Mouse (Mus musculus): ENCODE data around the gene Ube2c. TPM values are rescaled to one million over a fixed set of nuclear protein-coding genes. Genes with fewer than 3 reads are reported as not detected.

Gene Ube2c
- total RNA-seq, 2 experiments from 2014 or later = 228 to 340 TPM

DNA sequence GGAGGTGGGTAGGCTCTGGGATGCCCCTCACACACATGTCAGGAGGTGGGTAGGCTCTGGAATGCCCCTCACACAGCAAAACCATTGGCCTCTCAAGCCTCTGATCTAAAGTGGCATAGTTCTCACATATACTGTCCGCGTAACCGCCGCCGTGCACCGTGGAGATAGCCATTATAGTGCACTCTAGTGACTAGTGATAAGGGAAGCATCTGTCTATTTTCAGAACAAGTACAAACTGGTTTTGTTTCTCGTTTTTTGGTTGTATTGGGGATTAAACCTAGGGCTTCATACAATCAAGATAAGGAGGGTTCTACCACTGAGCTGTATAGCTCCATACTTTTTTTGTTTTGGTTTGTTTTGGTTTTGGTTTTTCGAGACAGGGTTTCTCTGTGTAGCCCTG lies 46.1 kb downstream of the Ube2c start:
- ATAC-seq (ENCODE audit: poor library complexity, severe bottlenecking) = peak; percentile 41

DNA sequence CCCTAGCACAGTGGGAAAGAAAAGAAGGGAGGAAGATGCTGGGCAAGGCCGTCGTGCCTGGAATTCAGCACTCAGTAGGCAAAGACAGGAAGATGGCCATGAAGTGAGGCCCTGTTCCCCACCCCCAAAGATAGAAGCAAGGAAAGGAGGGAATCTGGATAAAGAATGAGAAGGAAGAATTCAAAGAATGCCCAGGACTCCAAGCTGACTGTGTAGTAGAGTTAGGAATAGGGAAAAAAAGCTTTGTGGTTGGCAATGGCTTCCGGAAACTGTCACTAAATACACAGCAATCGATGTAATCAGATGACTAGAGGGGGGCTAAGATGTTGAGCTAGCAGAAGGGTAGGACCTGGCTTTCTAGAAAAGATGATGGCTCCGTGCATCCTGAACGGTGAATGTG lies 47.5 kb downstream of the Ube2c start:
- ATAC-seq (ENCODE audit: poor library complexity, severe bottlenecking) = no peak

DNA sequence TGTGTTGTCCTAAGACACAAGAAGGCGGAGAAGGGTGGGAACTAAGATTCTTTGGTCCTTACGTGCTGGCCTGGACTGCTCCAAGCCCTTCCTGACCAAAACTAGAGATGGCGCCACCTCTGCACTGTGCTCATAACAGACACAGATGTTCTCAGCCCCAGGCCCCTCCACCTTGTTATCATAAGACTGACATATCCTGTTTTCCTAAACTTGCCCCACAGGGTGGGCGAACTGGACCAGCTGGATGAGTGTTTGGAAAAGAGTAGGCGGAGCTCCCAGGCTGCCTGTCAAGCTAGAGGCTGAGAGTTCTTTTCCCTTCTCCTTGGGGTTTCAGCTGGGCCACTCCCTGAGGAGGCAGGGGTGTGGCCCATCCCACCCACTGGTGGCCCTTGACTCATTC lies 48.0 kb downstream of the Ube2c start:
- ATAC-seq (ENCODE audit: poor library complexity, severe bottlenecking) = no peak

DNA sequence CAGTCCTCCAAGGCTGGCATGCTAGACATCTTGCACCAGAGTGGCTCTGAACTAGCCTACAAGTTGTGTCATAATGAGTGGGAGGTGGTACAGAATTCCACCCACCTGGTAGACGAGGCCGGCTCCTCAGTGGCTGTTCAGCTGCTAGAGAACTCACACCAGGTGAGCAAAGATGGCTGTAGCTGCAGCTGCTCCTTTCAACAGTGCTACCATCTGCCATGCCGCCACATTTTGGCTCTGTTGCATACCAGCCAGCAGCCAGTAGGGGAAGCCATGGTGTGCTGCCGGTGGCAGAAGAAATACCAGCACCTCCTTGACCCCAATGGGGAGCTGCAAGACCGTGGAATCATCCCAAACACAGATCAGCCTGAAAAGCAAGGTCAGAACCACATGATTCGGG lies 51.4 kb downstream of the Ube2c start:
- no peak for ATAC-seq (ENCODE audit: poor library complexity, severe bottlenecking)

DNA sequence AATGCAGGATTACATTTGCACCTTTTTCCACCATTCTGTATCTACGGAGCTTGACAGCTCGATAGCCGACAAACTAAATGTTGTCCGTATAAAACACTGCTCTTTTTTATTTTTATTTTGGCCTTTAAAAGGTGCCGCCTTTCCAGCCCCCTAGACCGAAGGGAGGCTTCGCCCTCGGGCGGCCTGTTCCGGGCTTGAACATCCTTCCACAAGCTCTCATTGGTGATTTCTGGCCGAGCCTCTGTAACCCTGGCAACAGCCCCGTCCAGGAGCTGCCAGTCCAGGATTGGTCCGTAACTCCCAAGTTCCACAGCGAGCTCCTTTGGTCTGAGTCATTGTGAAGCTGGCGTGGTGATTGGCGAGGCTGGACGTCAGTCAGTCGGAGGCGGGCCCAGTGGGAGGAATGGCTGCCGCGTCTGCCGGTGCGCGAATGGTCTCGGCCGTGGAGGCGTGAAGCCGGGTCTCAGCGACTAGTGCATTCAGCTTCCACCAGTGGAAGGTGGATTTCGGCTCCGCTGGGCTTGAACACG lies 53.0 kb downstream of the Ube2c start, which contains the start of gene Zswim1:
Gene Zswim1, plus strand, starts transcription at position 51 of the 530 bp plus-strand sequence.
- ATAC-seq (ENCODE audit: poor library complexity, severe bottlenecking) = peak; percentile 99

DNA sequence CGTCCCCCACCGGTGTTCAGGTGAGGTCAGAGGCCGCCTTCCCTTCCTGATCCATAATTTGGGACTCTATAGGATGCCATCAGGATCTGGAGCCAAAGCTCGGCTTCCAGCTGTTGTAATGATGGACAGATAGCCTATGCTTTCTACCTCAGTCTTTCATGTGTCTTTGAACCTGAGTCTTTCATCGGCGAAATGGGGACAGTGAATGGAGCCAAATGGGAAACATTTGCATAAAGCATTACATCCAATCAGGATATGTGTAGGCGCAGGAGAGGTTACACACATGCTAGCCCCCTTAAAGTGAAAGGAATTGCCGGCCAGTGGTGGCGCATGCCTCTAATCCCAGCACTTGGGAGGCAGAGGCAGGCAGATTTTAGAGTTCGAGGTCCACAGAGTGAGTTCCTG lies 53.5 kb downstream of the Ube2c start:
- peak; percentile 22 for ATAC-seq (ENCODE audit: poor library complexity, severe bottlenecking)

DNA sequence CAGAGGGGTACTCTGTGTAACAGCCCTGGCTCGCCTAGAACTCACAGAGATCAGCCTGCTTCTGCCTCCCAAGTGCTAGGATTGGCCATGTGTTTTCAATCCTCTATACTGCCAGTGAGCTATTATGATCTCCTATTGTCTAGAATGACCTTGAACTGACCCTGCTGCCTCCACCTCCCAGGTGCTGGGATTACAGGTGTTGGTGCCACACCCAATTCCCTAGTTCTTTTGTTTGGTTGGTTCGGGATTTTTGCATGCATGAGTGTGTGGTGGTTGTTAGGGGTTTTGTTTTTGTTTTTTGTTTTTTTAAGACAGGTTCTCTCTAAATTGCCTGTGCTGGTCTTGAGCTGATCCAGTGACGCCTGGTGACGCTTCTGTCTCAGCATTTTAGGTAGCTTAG lies 54.3 kb downstream of the Ube2c start:
- ATAC-seq (ENCODE audit: poor library complexity, severe bottlenecking) = no peak

DNA sequence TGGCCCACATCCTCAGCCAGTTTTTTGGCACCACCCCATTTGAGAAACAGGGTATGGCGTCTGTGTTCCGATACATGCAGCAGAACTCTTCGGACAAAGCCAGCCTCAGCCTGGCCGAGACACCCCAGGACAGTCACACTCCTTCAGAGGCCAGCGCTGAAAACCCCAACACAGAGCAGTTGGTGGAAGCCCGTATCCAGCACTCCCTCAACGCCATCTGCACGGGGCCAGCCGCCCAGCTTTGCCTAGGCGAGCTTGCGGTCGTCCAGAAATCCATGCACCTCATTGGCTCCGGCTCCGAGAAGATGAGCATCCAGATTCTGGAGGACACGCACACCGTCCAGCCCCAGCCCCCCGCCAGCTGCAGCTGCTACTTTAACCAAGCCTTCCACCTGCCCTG lies 55.8 kb downstream of the Ube2c start:
- ATAC-seq (ENCODE audit: poor library complexity, severe bottlenecking) = no peak

DNA sequence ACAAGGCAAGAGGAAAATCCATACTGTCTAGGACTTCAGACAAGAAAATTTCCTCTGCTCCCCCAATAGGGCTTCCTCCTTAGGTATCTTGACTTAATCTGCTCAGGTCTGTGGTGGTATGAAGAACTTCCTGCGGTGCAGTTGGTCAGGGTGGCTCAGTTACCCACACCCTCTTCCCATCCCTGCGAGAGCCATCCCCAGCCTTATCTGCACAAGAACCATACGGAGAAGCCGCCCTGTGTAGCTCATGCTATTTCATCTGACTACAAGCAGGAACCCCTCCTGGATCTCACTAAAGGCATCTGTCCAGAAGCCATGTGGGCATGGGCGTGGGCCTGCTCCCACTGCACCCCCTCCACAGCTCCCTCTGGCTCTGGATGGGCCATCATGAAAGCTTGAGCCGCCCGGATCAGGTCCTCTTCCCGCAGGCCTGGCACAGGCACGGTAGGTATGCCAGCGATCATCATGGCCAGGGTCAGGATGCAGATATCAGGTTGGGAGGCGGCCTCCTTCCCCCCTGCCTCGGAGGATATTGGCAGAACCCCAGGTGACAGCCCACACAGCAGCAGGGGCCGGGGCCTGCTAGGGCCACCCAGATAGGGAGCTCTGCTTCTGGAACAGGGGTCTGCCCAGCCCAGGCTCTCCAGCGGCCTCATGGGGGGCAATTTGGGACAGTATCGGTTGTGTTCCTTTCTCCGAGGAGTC lies 57.6 kb downstream of the Ube2c start:
- ATAC-seq (ENCODE audit: poor library complexity, severe bottlenecking) = no peak

Other genes starting within 250 kb of the Ube2c start
- gene Wfdc2, start 207.5 kb upstream of the Ube2c start, total RNA-seq (2015) = not detected in 2 replicates
- gene Wfdc2, start 207.5 kb upstream of the Ube2c start, total RNA-seq (2017) = not detected in 2 replicates
- not detected in 2 replicates for gene Spint3, start 196.4 kb upstream of the Ube2c start, total RNA-seq (2015)
- gene Spint3, start 196.4 kb upstream of the Ube2c start, total RNA-seq (2017) = not detected in 2 replicates
- not detected in 2 replicates for gene Wfdc6a, start 184.5 kb upstream of the Ube2c start, total RNA-seq (2015)
- not detected in 2 replicates for gene Wfdc6a, start 184.5 kb upstream of the Ube2c start, total RNA-seq (2017)
- gene Eppin, start 176.3 kb upstream of the Ube2c start, total RNA-seq (2015) = not detected in 2 replicates
- gene Eppin, start 176.3 kb upstream of the Ube2c start, total RNA-seq (2017) = not detected in 2 replicates
- not detected in 2 replicates for gene Wfdc6b, start 156.4 kb upstream of the Ube2c start, total RNA-seq (2015)
- not detected in 2 replicates for gene Wfdc6b, start 156.4 kb upstream of the Ube2c start, total RNA-seq (2017)
- not detected in 2 replicates for gene Wfdc8, start 156.3 kb upstream of the Ube2c start, total RNA-seq (2015)
- gene Wfdc8, start 156.3 kb upstream of the Ube2c start, total RNA-seq (2017) = not detected in 2 replicates
- gene Wfdc16, start 131.1 kb upstream of the Ube2c start, total RNA-seq (2015) = not detected in 2 replicates
- gene Wfdc16, start 131.1 kb upstream of the Ube2c start, total RNA-seq (2017) = not detected in 2 replicates
- gene Wfdc10, start 113.9 kb upstream of the Ube2c start, total RNA-seq (2015) = not detected in 2 replicates
- gene Wfdc10, start 113.9 kb upstream of the Ube2c start, total RNA-seq (2017) = not detected in 2 replicates
- gene Wfdc9, start 113.3 kb upstream of the Ube2c start, total RNA-seq (2015) = not detected in 2 replicates
- not detected in 2 replicates for gene Wfdc9, start 113.3 kb upstream of the Ube2c start, total RNA-seq (2017)
- gene Wfdc11, start 95.8 kb upstream of the Ube2c start, total RNA-seq (2015) = not detected in 2 replicates
- not detected in 2 replicates for gene Wfdc11, start 95.8 kb upstream of the Ube2c start, total RNA-seq (2017)
- gene Wfdc13, start 84.8 kb upstream of the Ube2c start, total RNA-seq (2015) = not detected in 2 replicates
- gene Wfdc13, start 84.8 kb upstream of the Ube2c start, total RNA-seq (2017) = not detected in 2 replicates
- gene Spint4, start 71.4 kb upstream of the Ube2c start, total RNA-seq (2015) = not detected in 2 replicates
- gene Spint4, start 71.4 kb upstream of the Ube2c start, total RNA-seq (2017) = not detected in 2 replicates
- gene Spint5, start 54.6 kb upstream of the Ube2c start, total RNA-seq (2015) = not detected in 2 replicates
- gene Spint5, start 54.6 kb upstream of the Ube2c start, total RNA-seq (2017) = not detected in 2 replicates
- 1.0 TPM in 1 of 2 replicates, not detected in the other for gene Wfdc3, start 24.0 kb upstream of the Ube2c start, total RNA-seq (2015)
- gene Wfdc3, start 24.0 kb upstream of the Ube2c start, total RNA-seq (2017) = not detected in 2 replicates
- gene Dnttip1, start 23.9 kb upstream of the Ube2c start, total RNA-seq (2015) = 27.3 and 28.5 TPM in 2 replicates
- 18.5 and 27.0 TPM in 2 replicates for gene Dnttip1, start 23.9 kb upstream of the Ube2c start, total RNA-seq (2017)
- not detected in 2 replicates for gene Tnnc2, start 10.1 kb downstream of the Ube2c start, total RNA-seq (2015)
- gene Tnnc2, start 10.1 kb downstream of the Ube2c start, total RNA-seq (2017) = not detected in 2 replicates
- gene Snx21, start 15.9 kb downstream of the Ube2c start, total RNA-seq (2015) = 5.2 and 5.5 TPM in 2 replicates
- 3.2 and 5.0 TPM in 2 replicates for gene Snx21, start 15.9 kb downstream of the Ube2c start, total RNA-seq (2017)
- 20.4 and 20.8 TPM in 2 replicates for gene Acot8, start 35.0 kb downstream of the Ube2c start, total RNA-seq (2015)
- gene Acot8, start 35.0 kb downstream of the Ube2c start, total RNA-seq (2017) = 28.8 and 28.9 TPM in 2 replicates
- gene Zswim3, start 35.2 kb downstream of the Ube2c start, total RNA-seq (2015) = 2.3 and 3.4 TPM in 2 replicates
- gene Zswim3, start 35.2 kb downstream of the Ube2c start, total RNA-seq (2017) = 1.7 and 3.4 TPM in 2 replicates
- 5.7 and 6.4 TPM in 2 replicates for gene Zswim1, start 52.8 kb downstream of the Ube2c start, total RNA-seq (2015)
- gene Zswim1, start 52.8 kb downstream of the Ube2c start, total RNA-seq (2017) = 2.9 TPM in 2 replicates
- gene Spata25, start 58.6 kb downstream of the Ube2c start, total RNA-seq (2015) = not detected in 2 replicates
- gene Spata25, start 58.6 kb downstream of the Ube2c start, total RNA-seq (2017) = not detected in 2 replicates
- gene Ctsa, start 63.0 kb downstream of the Ube2c start, total RNA-seq (2015) = 192 and 200 TPM in 2 replicates
- gene Ctsa, start 63.0 kb downstream of the Ube2c start, total RNA-seq (2017) = 224 and 228 TPM in 2 replicates
- 2.7 and 3.4 TPM in 2 replicates for gene Neurl2, start 63.6 kb downstream of the Ube2c start, total RNA-seq (2015)
- 1.6 and 1.8 TPM in 2 replicates for gene Neurl2, start 63.6 kb downstream of the Ube2c start, total RNA-seq (2017)
- 3.8 and 7.1 TPM in 2 replicates for gene Pltp, start 87.8 kb downstream of the Ube2c start, total RNA-seq (2015)
- gene Pltp, start 87.8 kb downstream of the Ube2c start, total RNA-seq (2017) = 1.8 and 3.6 TPM in 2 replicates
- gene Pcif1, start 109.4 kb downstream of the Ube2c start, total RNA-seq (2015) = 38.4 and 47.1 TPM in 2 replicates
- 31.2 and 33.4 TPM in 2 replicates for gene Pcif1, start 109.4 kb downstream of the Ube2c start, total RNA-seq (2017)
- 15.6 and 16.1 TPM in 2 replicates for gene Zfp335, start 141.9 kb downstream of the Ube2c start, total RNA-seq (2015)
- 9.4 and 10.0 TPM in 2 replicates for gene Zfp335, start 141.9 kb downstream of the Ube2c start, total RNA-seq (2017)
- 326 and 367 TPM in 2 replicates for gene Mmp9, start 170.9 kb downstream of the Ube2c start, total RNA-seq (2015)
- 217 and 317 TPM in 2 replicates for gene Mmp9, start 170.9 kb downstream of the Ube2c start, total RNA-seq (2017)
- gene Slc12a5, start 190.9 kb downstream of the Ube2c start, total RNA-seq (2015) = 0.91 and 1.3 TPM in 2 replicates
- 0.48 and 0.89 TPM in 2 replicates for gene Slc12a5, start 190.9 kb downstream of the Ube2c start, total RNA-seq (2017)

All from megakaryocyte, adult 5-6 weeks (primary cell).